In the genomic region with DNA sequence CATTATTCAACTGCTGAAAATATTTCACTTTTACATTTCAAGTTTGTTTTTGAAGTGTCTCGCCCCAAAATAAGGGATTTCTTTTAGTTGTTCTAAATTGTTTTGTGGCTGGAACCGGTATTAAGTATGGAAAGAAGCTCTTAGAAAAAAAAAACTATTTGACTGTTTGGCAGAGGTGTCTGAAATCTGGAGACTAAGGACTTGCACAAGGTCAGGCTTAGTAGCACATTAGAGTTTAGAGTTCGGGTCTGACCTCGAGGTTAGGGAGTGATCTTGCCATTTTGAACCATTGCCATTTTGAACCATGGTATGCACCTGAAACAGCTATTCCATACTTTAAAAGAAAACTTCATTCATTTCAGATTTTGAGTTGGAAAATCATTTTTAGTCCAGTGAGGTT, we compare ENCODE assay signal across 8 mouse cellular contexts. TPM values are rescaled to one million over a fixed set of nuclear protein-coding genes. Genes with fewer than 3 reads are reported as not detected.
A peak's percentile ranks its signal among the peaks of the same experiment; 100 is the strongest.
DNase-seq lines count a peak whose midpoint lies in the region; ATAC-seq and TF ChIP-seq lines count a peak whose summit lies in the region.

No protein-coding gene starts in this region.

- intact Hi-C loops in left cerebral cortex, adult 2 months (cut with DNase I), result loop anchor here (2.0 to 10.0 kb wide), 4 partner anchors 136 to 381 kb away; partner anchors contain the start of genes 1110059E24Rik, Abhd17b and Gda
- intact Hi-C loops in left cerebral cortex, postnatal 14 days (cut with DNase I), result loop anchor here (5.0 to 10.0 kb wide), 4 partner anchors 139 to 429 kb away; partner anchors contain the start of genes 1110059E24Rik and Abhd17b
- intact Hi-C loops in heart, postnatal 10 days (cut with DNase I), result loop anchor here (5.0 kb wide), 3 partner anchors 166 to 379 kb away; partner anchors contain the start of genes 1110059E24Rik and Abhd17b

- H3K9ac ChIP-seq in midbrain, embryonic 11.5 days (ENCODE audit: low read length), result peak overlapping the region; percentile 66

- H3K4me1 ChIP-seq in midbrain, embryonic 11.5 days (ENCODE audit: control insufficient read depth, insufficient read depth, low read length), result peaks cover 13% of the 10 kb centered on the region

- H3K36me3 ChIP-seq in midbrain, embryonic 11.5 days (ENCODE audit: control insufficient read depth, insufficient read depth, low read length), result peaks cover 9% of the 10 kb centered on the region; the same call in 1 of the 2 replicates

- H3K9me3 ChIP-seq in midbrain, embryonic 11.5 days (ENCODE audit: control insufficient read depth, low read length), result no peaks in the 10 kb centered on the region

- no peak for ATAC-seq in midbrain, embryonic 11.5 days (ENCODE audit: low FRiP score)
- ATAC-seq in frontal cortex, adult (ENCODE audit: low TSS enrichment), result no peak

- H3K4me3 ChIP-seq in left cerebral cortex, adult 2 months, result peak overlapping the region; percentile 95
- peak overlapping the region; percentile 96 for H3K4me3 ChIP-seq in midbrain, embryonic 11.5 days (ENCODE audit: low read depth, low read length)

- WGBS in midbrain, embryonic 11.5 days, result under 1% methylated on average over 4 of the region's 4 CpGs

- H3K4me2 ChIP-seq in midbrain, embryonic 11.5 days, result peak overlapping the region; percentile 55

- peak overlapping the region; percentile 95 for H3K27ac ChIP-seq in left cerebral cortex, adult 2 months
- no peak overlapping the region for H3K27ac ChIP-seq in midbrain, embryonic 11.5 days (ENCODE audit: low read depth, low read length)

- TF ChIP-seq CTCF in left cerebral cortex, adult 2 months (IDR thresholded peaks at IDR 0.05), result no peak

- no peaks in the 10 kb centered on the region for H3K27me3 ChIP-seq in midbrain, embryonic 11.5 days (ENCODE audit: control insufficient read depth, insufficient read depth, low read length)

- no peak for DNase-seq in left cerebral cortex, adult 2 months (ENCODE audit: extremely low spot score in 1 of 2, low spot score in 2 of 2)
- no peak for DNase-seq in left cerebral cortex, postnatal 14 days (ENCODE audit: low spot score in 2 of 2)
- peak; percentile 20 for DNase-seq in brain, adult 2 months (ENCODE audit: low read depth, low spot score)
- peak; percentile 17 to 25 for DNase-seq in heart, postnatal 10 days
- DNase-seq in midbrain, embryonic 11.5 days (ENCODE audit: low spot score, missing footprints), result no peak
- no peak for DNase-seq in frontal cortex, postnatal 14 days (ENCODE audit: low spot score in 2 of 2)
- no peak for DNase-seq in gastrocnemius, adult 18-20 months (ENCODE audit: low spot score)

RNA-seq across cellular contexts. Expression of gene Zfand5, which starts 1.4 kb away (rescaled TPM):
- 100 to 1,000 TPM; 150 to 171 TPM for total RNA-seq in left cerebral cortex, adult 2 months (2021)
- 100 to 1,000 TPM; 169 to 171 TPM for total RNA-seq in left cerebral cortex, postnatal 14 days (2021)
- total RNA-seq in heart, postnatal 10 days (2021), result 100 to 1,000 TPM; 101 to 115 TPM
- 186 and 191 TPM in 2 replicates for polyA plus RNA-seq in midbrain, embryonic 11.5 days (2014; fragmentation: Nextera tagmentation; extraction: Ambion mirVana)
- total RNA-seq in gastrocnemius, adult 18-20 months (2021), result 100 to 1,000 TPM; 249 to 268 TPM

Comparison
In these comparisons a context has a peak if more than half of its experiments do, and no peak if none do; other contexts are left out.
1. DNase-seq: peak in brain, adult 2 months (single experiment) and heart, postnatal 10 days (2 of 2); none in left cerebral cortex, adult 2 months (0 of 2), left cerebral cortex, postnatal 14 days (0 of 2), midbrain, embryonic 11.5 days (single experiment), frontal cortex, postnatal 14 days (0 of 2) and gastrocnemius, adult 18-20 months (single experiment).